Mouse (Mus musculus) E14TG2a.4 (cell line): Measurements from ENCODE around the gene Adgrl3.

Experiments
- H3K27me3 ChIP-seq: 2 replicates; pipeline ENCODE4 v1.6.1; 2014; ENCODE audit warnings: low read length, control low read depth; ENCODE audit not compliant: insufficient read depth
- H3K36me3 ChIP-seq: 2 replicates; pipeline ENCODE4 v1.6.1; 2014; ENCODE audit warnings: low read length, control low read depth; ENCODE audit not compliant: insufficient read depth
- H3K4me1 ChIP-seq: replicated peaks from 2 replicates; pipeline ENCODE4 v1.6.1; 2014; ENCODE audit warnings: low read depth, low read length, control low read depth
- H3K4me3 ChIP-seq: replicated peaks from 2 replicates; pipeline ENCODE4 v1.5.1; 2014; ENCODE audit warnings: mild to moderate bottlenecking, low read length
- H3K9me3 ChIP-seq: 2 replicates; pipeline ENCODE4 v1.6.1; 2014; ENCODE audit warnings: low read length, control low read depth
- CTCF ChIP-seq: conservative IDR thresholded peaks from 2 replicates; pipeline ENCODE4 v1.5.1; 2014; ENCODE audit warnings: low read length
- NANOG ChIP-seq: IDR thresholded peaks from 2 replicates; pipeline ENCODE4 v1.6.1; 2014; ENCODE audit warnings: borderline replicate concordance, low read length, mixed read lengths
- POU5F1 ChIP-seq: IDR thresholded peaks from 2 replicates; pipeline ENCODE4 v1.6.1; 2014; ENCODE audit warnings: low read length, borderline replicate concordance

Gene Adgrl3

DNA sequence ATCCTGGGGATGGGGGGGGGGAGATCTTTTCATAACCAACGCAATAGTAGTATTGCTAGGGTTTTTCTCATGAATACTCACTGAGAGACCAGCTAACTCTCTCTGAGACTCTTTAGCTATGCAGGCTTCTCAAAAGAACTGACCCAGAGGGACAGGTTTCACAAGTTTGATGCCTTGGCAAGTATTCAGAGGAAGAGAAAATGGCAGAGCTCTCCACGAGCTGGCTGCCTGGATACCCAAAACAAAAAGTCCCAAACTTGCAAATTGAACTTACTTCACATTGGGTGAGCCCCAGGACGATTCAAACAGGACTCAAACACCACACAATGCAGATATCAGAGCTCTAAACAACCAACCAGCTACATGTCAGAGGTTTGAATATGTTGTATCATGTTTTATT, 563.5 kb downstream of the Adgrl3 start:
- Histone ChIP-seq H3K36me3 (no peaks in the 10 kb centered on the region), H3K4me3 (no peak overlapping the region), H3K9me3 (no peaks in the 10 kb centered on the region), H3K4me1 (no peaks in the 10 kb centered on the region), H3K27me3 (no peaks in the 10 kb centered on the region)
- no peak for TF ChIP-seq CTCF
- TF ChIP-seq NANOG: no peak
- TF ChIP-seq POU5F1: no peak

DNA sequence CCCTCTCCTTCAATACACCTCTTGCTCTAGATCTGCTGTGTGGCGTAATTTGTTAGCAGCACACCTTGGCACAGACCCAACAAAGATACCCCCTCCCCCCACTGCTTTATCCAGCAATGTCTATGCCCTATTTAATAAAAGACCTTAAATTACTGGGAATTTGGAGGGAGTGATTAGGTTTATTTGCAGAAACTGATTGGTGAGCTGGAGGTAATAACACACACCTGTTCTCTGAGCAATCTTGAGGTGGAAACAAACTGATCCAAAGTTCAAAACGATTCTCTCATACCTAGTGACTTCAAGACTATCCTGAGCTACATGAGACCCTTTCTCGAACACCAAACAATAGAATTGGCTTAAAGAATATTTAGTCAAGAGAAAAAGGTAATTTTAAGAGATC, 565.0 kb downstream of the Adgrl3 start:
- H3K4me3 ChIP-seq: no peak overlapping the region
- no peaks in the 10 kb centered on the region for H3K4me1 ChIP-seq
- TF ChIP-seq NANOG (no peak), POU5F1 (no peak), CTCF (no peak)
- H3K36me3 ChIP-seq: no peaks in the 10 kb centered on the region
- H3K27me3 ChIP-seq: no peaks in the 10 kb centered on the region
- no peaks in the 10 kb centered on the region for H3K9me3 ChIP-seq

DNA sequence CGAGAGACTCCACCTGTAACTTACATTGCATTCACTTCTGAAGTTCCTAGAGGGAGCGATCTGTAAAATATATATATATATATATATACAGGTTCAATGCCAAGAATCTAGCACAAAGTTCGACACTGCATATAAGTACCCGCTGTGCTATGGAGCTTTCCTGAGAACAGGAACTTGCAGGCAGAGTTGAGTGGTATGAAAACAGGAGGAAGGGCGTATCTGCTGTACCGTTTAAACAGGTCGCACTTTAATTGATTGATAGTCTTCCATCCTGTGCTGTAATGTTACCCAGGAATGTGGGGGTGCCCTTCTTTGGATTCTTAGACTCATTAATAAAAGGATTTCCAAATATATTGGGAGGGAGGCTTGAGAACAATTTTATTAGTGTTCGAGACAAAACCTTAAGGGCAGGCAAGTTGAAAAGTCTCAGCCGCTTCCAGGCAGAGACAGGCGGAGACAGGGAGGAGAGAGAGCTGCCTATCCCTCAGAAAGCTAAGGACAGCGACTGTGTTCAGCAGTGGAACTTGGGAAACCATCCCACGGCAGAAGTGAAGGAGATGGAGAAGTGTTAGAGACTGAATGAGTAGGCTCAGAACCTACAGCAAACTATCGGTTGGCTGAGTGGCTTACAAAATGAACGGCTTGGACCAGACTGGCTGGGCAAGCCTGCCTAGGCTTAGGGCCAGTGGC, 570.2 kb downstream of the Adgrl3 start:
- Histone ChIP-seq H3K4me1 (peaks cover 9% of the 10 kb centered on the region), H3K9me3 (no peaks in the 10 kb centered on the region), H3K36me3 (no peaks in the 10 kb centered on the region), H3K4me3 (no peak overlapping the region), H3K27me3 (no peaks in the 10 kb centered on the region)
- no peak for TF ChIP-seq NANOG
- TF ChIP-seq POU5F1: no peak
- TF ChIP-seq CTCF: no peak

DNA sequence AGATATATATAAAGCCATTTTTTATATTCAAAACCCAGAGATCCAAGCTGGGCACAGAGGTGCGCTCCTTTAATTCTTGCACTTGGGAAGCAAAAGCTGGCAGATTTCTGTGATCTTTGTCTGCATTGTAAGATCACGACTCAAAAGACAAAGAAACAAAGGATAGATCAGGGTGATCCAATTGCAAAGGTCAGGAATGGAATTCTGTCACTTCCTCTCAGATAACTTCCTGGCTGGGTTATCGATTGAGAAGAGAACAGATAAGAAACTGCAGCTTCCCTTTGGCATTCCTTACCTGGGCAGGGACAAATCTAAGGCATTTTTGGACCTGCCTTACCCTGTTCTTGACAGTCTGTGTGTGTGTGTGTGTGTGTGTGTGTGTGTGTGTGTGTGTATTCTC, 571.5 kb downstream of the Adgrl3 start:
- TF ChIP-seq CTCF (no peak), NANOG (no peak), POU5F1 (no peak)
- Histone ChIP-seq H3K4me3 (no peak overlapping the region), H3K4me1 (peaks cover 14% of the 10 kb centered on the region), H3K36me3 (no peaks in the 10 kb centered on the region), H3K9me3 (no peaks in the 10 kb centered on the region), H3K27me3 (no peaks in the 10 kb centered on the region)

DNA sequence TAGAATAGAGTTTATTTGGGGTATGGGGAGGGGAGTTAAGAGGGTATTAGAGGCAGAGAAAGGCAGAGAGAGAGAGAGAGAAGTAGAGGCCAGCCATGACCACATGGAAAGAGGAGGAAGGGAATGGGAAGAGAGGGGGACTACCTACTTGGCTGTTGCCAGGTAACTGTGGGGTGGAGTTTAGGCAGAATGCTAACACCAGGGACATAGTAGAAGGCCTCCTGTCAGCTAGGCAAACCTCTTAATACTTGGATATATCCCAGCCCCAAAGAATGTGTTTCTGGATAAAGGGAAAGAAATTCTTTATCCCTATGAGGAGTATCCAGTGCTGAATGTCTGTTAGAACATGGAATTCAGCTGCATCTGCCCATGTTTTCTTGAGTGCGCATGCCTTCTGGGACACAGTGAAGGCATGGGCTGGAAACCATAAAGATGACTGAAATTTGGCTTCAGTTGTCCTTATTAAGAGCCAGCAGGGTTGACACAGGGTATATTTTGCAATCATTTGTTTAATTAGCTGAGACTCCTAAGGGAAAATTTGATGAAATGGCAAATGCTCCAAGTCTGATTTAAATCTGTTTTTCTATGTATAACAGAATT, 573.6 kb downstream of the Adgrl3 start:
- H3K36me3 ChIP-seq: no peaks in the 10 kb centered on the region
- peaks cover 14% of the 10 kb centered on the region for H3K4me1 ChIP-seq
- no peaks in the 10 kb centered on the region for H3K27me3 ChIP-seq
- TF ChIP-seq CTCF (no peak), NANOG (no peak), POU5F1 (no peak)
- H3K4me3 ChIP-seq: no peak overlapping the region
- no peaks in the 10 kb centered on the region for H3K9me3 ChIP-seq

DNA sequence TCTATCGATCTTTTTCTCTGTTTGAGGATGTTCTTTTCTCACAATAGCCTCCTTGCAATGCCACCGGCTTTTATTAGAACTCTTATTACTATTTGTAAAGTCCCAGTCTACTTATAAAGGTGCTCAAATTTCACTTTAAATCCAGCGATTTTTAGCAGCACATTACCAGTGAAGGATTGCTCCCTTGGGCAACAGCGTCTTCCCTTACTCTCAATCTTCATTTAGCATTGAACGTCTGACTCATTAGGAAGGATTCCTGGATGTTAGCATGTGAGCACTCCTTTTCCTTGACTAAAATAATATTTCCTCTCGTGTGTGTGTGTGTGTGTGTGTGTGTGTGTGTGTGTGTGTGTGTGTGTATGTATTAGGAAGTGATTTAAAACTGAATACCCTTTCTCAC, 578.1 kb downstream of the Adgrl3 start:
- H3K36me3 ChIP-seq: no peaks in the 10 kb centered on the region
- H3K27me3 ChIP-seq: no peaks in the 10 kb centered on the region

DNA sequence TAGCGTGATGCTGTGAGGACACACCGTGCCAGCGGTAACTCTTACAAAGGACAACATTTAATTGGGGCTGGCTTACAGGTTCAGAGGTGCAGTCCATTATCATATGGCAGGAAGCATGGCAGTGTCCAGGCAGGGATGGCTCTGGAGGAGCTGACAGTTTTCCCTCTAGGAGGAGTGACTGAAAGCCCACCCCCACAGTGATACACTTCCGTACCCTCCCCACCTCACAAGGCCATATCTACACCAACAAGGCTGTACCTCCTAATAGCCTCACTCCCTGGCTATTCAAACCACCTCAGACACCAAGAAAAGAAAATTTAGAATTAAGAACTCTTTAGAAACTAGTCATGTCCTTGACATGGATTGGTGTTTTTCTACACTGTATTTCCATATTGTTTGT, 583.0 kb downstream of the Adgrl3 start:
- TF ChIP-seq NANOG (no peak), POU5F1 (no peak), CTCF (no peak)
- peaks cover 3% of the 10 kb centered on the region; the same call in 1 of the 2 replicates for H3K9me3 ChIP-seq
- H3K36me3 ChIP-seq: no peaks in the 10 kb centered on the region
- H3K4me3 ChIP-seq: no peak overlapping the region
- no peaks in the 10 kb centered on the region for H3K27me3 ChIP-seq
- no peaks in the 10 kb centered on the region for H3K4me1 ChIP-seq

More for the DNA sequence above, 578.1 kb downstream of the Adgrl3 start:
- Histone ChIP-seq H3K4me3 (no peak overlapping the region), H3K9me3 (no peaks in the 10 kb centered on the region), H3K4me1 (peaks cover 10% of the 10 kb centered on the region)
- TF ChIP-seq POU5F1 (no peak), CTCF (no peak), NANOG (no peak)

DNA sequence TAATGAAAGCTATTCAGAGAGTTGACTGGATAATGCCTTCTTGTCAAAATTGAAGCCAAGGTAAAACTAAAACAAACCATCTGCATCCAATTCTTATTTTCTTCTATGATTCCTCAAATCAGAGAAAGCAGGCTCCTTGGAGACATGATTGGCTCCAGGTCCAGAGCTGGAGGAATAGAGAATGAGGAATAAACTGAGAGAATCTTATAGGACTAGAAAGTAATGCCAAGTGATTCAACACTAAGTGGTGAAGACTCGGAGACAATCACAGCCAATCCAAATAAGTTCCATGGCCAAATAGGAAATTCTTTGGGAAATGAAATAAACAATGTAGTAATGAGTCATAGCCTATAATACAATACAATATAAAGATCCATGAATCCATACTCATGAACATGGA, 585.7 kb downstream of the Adgrl3 start:
- TF ChIP-seq CTCF (no peak), POU5F1 (no peak), NANOG (no peak)
- no peaks in the 10 kb centered on the region for H3K4me1 ChIP-seq
- peaks cover 3% of the 10 kb centered on the region; the same call in 1 of the 2 replicates for H3K9me3 ChIP-seq
- no peaks in the 10 kb centered on the region for H3K36me3 ChIP-seq
- H3K27me3 ChIP-seq: no peaks in the 10 kb centered on the region
- no peak overlapping the region for H3K4me3 ChIP-seq
